Mouse (Mus musculus): ENCODE data around the gene Robo1. TPM values are rescaled to one million over a fixed set of nuclear protein-coding genes. Genes with fewer than 3 reads are reported as not detected.
A peak's percentile ranks its signal among the peaks of the same experiment; 100 is the strongest.

The Robo1 gene
- total RNA-seq, 2 experiments from 2014 or later = 50.3 to 55.6 TPM

DNA sequence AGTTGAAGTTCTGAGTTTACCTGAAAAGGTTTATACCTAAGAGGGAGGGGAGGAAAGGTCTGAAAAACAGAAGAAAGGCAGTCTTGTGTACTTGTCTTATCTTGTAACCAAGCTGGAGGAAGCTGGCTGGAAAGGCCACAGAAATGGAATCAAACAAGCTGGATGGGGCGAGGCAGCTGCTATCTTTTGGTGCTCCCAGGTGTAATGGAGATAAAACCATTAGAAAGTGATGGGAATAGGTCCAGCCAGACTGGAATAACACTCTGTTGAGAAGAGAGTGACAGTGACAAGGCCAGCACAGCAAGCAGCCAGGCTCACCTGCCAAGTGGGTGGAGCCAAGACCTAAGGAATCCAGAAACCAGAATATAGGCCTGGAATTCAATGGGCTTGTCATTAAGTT, 75.5 kb downstream of the Robo1 start:
- no peak overlapping the region for H3K4me3 ChIP-seq
- no peak for DNase-seq (ENCODE audit: extremely low spot score in 1 of 2, low spot score in 2 of 2)
- intact Hi-C loops (cut with DNase I) = no loop called here
- TF ChIP-seq CTCF (IDR thresholded peaks at IDR 0.05) = no peak
- H3K27ac ChIP-seq = no peak overlapping the region

GRCm38 (mm10) chr16:72393512-72393911, 85.4 kb downstream of the Robo1 start:
- DNase-seq (ENCODE audit: extremely low spot score in 1 of 2, low spot score in 2 of 2) = no peak
- TF ChIP-seq CTCF (IDR thresholded peaks at IDR 0.05) = no peak
- Histone ChIP-seq H3K4me3 (no peak overlapping the region), H3K27ac (no peak overlapping the region)
- intact Hi-C loops (cut with DNase I) = no loop called here

- H3K4me3 ChIP-seq = no peak overlapping the region
- H3K27ac ChIP-seq = no peak overlapping the region
- no peak for TF ChIP-seq CTCF (IDR thresholded peaks at IDR 0.05)
- no peak for DNase-seq (ENCODE audit: extremely low spot score in 1 of 2, low spot score in 2 of 2)
- intact Hi-C loops (cut with DNase I) = no loop called here
Measured at GRCm38 (mm10) chr16:72398811-72399210, 90.7 kb downstream of the Robo1 start.

DNA sequence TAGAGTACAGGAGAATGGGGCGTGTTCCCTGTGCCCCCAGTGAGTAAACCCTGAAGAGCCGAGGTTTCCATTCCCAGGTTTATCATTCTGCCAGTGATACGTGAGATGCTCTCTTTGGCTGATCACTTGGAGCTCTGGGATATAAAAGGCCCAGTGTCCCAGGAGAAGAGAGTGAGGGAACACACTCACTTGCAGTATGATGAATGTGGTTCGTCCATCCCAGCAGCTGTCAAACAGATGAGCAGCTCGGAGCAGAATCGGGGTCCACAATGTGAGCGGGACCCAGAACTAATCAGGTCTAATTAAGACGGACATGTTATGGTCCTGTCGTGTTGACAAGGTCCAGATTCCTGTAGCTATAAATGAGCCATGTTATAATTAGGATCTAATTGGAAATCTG, 94.3 kb downstream of the Robo1 start:
- no peak for DNase-seq (ENCODE audit: extremely low spot score in 1 of 2, low spot score in 2 of 2)
- no peak for TF ChIP-seq CTCF (IDR thresholded peaks at IDR 0.05)
- intact Hi-C loops (cut with DNase I) = no loop called here
- no peak overlapping the region for H3K27ac ChIP-seq
- H3K4me3 ChIP-seq = no peak overlapping the region

DNA sequence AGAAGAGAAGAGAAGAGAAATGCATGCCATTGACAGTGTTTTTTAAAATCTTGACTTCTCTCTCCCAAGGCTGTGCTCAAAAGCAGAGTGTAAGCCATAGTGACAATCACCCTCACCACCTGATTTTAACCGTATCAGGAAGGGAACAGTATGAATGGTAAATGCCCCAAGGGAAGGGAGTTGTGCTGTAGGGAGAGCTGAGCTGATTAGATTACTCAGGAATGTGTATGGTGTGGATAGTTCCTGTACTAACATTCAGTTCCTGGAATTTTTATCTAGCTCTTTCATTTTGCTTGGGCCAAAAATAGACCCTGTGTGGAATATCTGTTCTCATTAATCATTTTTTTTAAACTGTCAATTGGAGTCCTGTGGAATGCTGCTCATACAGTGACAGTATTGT, 101.7 kb downstream of the Robo1 start:
- intact Hi-C loops (cut with DNase I) = no loop called here
- no peak overlapping the region for H3K4me3 ChIP-seq
- H3K27ac ChIP-seq = no peak overlapping the region
- no peak for TF ChIP-seq CTCF (IDR thresholded peaks at IDR 0.05)
- no peak for DNase-seq (ENCODE audit: extremely low spot score in 1 of 2, low spot score in 2 of 2)

- H3K27ac ChIP-seq = no peak overlapping the region
- no peak for TF ChIP-seq CTCF (IDR thresholded peaks at IDR 0.05)
- H3K4me3 ChIP-seq = no peak overlapping the region
- no peak for DNase-seq (ENCODE audit: extremely low spot score in 1 of 2, low spot score in 2 of 2)
- intact Hi-C loops (cut with DNase I) = no loop called here
Measured at GRCm38 (mm10) chr16:72411669-72412270, 103.7 kb downstream of the Robo1 start.

DNA sequence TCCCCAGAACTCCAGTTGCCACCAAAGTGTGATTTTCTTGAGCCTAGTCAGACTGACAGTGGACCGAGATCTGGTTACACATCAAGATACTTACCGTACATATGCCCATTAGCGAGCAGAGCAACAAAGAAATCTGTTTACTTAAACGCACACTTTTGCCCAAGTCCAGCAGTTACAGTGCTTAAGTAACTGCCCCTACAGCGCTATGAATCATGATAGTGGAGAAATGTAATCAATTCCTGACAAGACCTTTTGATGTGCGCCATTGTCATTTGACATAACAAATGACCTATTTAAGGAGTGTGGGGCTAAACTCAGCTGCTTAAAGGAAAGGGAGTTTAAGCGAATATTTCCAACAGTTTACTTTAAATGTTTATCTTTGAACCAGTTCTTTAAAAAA, 104.8 kb downstream of the Robo1 start:
- no peak overlapping the region for H3K4me3 ChIP-seq
- no peak overlapping the region for H3K27ac ChIP-seq
- no peak for DNase-seq (ENCODE audit: extremely low spot score in 1 of 2, low spot score in 2 of 2)
- intact Hi-C loops (cut with DNase I) = no loop called here
- TF ChIP-seq CTCF (IDR thresholded peaks at IDR 0.05) = no peak

GRCm38 (mm10) chr16:72419328-72420066, 111.4 kb downstream of the Robo1 start:
- Histone ChIP-seq H3K4me3 (no peak overlapping the region), H3K27ac (no peak overlapping the region)
- DNase-seq (ENCODE audit: extremely low spot score in 1 of 2, low spot score in 2 of 2) = no peak
- intact Hi-C loops (cut with DNase I) = no loop called here
- no peak for TF ChIP-seq CTCF (IDR thresholded peaks at IDR 0.05)

GRCm38 (mm10) chr16:72422426-72422825, 114.3 kb downstream of the Robo1 start:
- no peak for TF ChIP-seq CTCF (IDR thresholded peaks at IDR 0.05)
- intact Hi-C loops (cut with DNase I) = no loop called here
- no peak overlapping the region for H3K27ac ChIP-seq
- DNase-seq (ENCODE audit: extremely low spot score in 1 of 2, low spot score in 2 of 2) = no peak
- H3K4me3 ChIP-seq = no peak overlapping the region

DNA sequence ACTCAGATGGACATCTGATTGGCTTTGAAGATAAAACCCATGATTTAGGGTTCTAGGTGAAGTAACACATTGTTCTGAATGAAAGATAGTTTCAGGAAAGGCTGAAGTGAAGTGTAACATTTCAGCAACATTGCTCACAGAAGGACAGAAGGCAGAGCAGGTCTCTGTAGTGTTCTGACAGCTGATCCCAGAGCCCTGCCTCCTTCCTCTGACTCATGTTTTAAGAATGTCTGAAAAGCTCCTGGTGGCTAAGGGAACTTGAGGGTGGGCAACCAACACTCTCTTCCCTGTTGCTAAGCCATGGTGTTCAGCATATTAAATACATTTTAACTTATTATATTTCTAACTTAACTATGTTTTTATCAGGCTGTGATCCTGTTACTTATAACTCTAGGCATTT, 126.3 kb downstream of the Robo1 start:
- no peak for TF ChIP-seq CTCF (IDR thresholded peaks at IDR 0.05)
- H3K27ac ChIP-seq = no peak overlapping the region
- H3K4me3 ChIP-seq = no peak overlapping the region
- intact Hi-C loops (cut with DNase I) = no loop called here
- no peak for DNase-seq (ENCODE audit: extremely low spot score in 1 of 2, low spot score in 2 of 2)

GRCm38 (mm10) chr16:72444428-72445135, 136.5 kb downstream of the Robo1 start:
- intact Hi-C loops (cut with DNase I) = no loop called here
- H3K4me3 ChIP-seq = no peak overlapping the region
- no peak for TF ChIP-seq CTCF (IDR thresholded peaks at IDR 0.05)
- H3K27ac ChIP-seq = no peak overlapping the region
- no peak for DNase-seq (ENCODE audit: extremely low spot score in 1 of 2, low spot score in 2 of 2)

DNA sequence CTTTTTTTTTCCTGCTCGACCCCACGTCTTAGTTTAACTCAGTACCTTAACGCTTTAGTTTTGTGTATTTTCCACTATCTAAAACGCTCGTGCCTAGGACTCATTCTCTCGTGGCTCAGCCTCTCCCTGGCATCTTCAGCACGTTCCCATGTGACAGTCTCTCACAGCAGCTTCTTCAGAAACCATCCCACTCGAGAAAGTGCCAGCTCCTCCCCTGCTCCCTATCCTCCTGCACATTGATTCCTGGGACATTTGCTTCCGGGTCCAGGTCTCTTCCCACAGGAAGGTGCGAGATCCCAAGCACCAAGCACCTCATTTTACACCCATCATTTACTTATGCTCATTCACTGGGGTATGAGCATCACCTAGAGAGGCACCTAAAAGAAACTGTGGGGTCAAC, 150.0 kb downstream of the Robo1 start:
- intact Hi-C loops (cut with DNase I) = no loop called here
- DNase-seq (ENCODE audit: extremely low spot score in 1 of 2, low spot score in 2 of 2) = peak in 1 of 2 experiments; percentile 11
- TF ChIP-seq CTCF (IDR thresholded peaks at IDR 0.05) = no peak
- no peak overlapping the region for H3K27ac ChIP-seq
- H3K4me3 ChIP-seq = no peak overlapping the region

Measured in left cerebral cortex, adult 2 months (tissue).